Mouse (Mus musculus) intestine, embryonic 14.5 days (tissue): ENCODE results near the gene Tyk2. TPM values are rescaled to one million over a fixed set of nuclear protein-coding genes. Genes with fewer than 3 reads are reported as not detected.

ENCODE experiments used
- ATAC-seq: fragments of 200-750 bp; cut with Nextera tagmentation; replicated peaks from 2 replicates; pipeline ENCODE4 v1.8.0; 2017; ENCODE audit warnings: low read depth, moderate number of reproducible peaks, moderate TSS enrichment, moderate library complexity; ENCODE audit not compliant: low FRiP score, low TSS enrichment
- DNase-seq: peaks from one replicate; pipeline ENCODE4 v3.0.0-alpha.2; 2018; ENCODE audit warnings: low spot score
- H3K27ac ChIP-seq: fragments of 300-500 bp; sonication (generic); 2 replicates; pipeline ENCODE4 v1.5.1; 2014; ENCODE audit warnings: low read depth, mild to moderate bottlenecking, control low read depth
- H3K27me3 ChIP-seq: fragments of 300-500 bp; sonication (generic); replicated peaks from 2 replicates; pipeline ENCODE4 v1.6.1; 2014; ENCODE audit warnings: low read length, control low read depth; ENCODE audit not compliant: control insufficient read depth, insufficient read depth
- H3K36me3 ChIP-seq: fragments of 300-500 bp; sonication (generic); 2 replicates; pipeline ENCODE4 v1.6.1; 2014; ENCODE audit warnings: low read length, control low read depth; ENCODE audit not compliant: control insufficient read depth, insufficient read depth
- H3K4me1 ChIP-seq: fragments of 300-500 bp; sonication (generic); replicated peaks from 2 replicates; pipeline ENCODE4 v1.6.1; 2014; ENCODE audit warnings: low read length, control low read depth, mixed read lengths; ENCODE audit not compliant: control insufficient read depth, insufficient read depth
- H3K4me2 ChIP-seq: fragments of 300-500 bp; sonication (generic); 2 replicates; pipeline ENCODE4 v1.6.1; 2014; ENCODE audit warnings: low read length
- H3K4me3 ChIP-seq: fragments of 300-500 bp; sonication (generic); 2 replicates; pipeline ENCODE4 v1.5.1; 2014; ENCODE audit warnings: low read depth, low read length, control low read depth, mixed read lengths
- H3K9ac ChIP-seq: fragments of 300-500 bp; sonication (generic); 2 replicates; pipeline ENCODE4 v1.6.1; 2014; ENCODE audit warnings: mild to moderate bottlenecking, low read length
- H3K9me3 ChIP-seq: fragments of 300-500 bp; sonication (generic); 2 replicates; pipeline ENCODE4 v1.6.1; 2016; ENCODE audit warnings: low read length, control low read depth; ENCODE audit not compliant: control insufficient read depth
- WGBS: fragments of 180-500 bp; shearing (Covaris S2); extraction: QIAGEN DNeasy Blood & Tissue Kit; methylation state at CpG from one replicate; pipeline ENCODE4 v1.1.7; 2014; 5-methylcytosine and 5-hydroxymethylcytosine counted together
- polyA plus RNA-seq: library from polyadenylated mRNA; unstranded; fragments of >200 nt; fragmentation: Nextera tagmentation; extraction: Ambion mirVana; gene quantifications from 2 replicates; pipeline ENCODE4 v1.2.1, GENCODE M21; 2014

Gene Tyk2
- polyA plus RNA-seq, 1 experiment from 2014 or later, result 12.1 TPM

GRCm38 (mm10) chr9:21144361-21144760 lies 13.3 kb upstream of the Tyk2 start:
- H3K27me3 ChIP-seq, result no peaks in the 10 kb centered on the region
- WGBS, result 93% methylated on average over 3 of the region's 3 CpGs
- ATAC-seq (no peak), DNase-seq (no peak)
- peaks cover 71% of the 10 kb centered on the region for H3K36me3 ChIP-seq
- no peaks in the 10 kb centered on the region for H3K9me3 ChIP-seq
- H3K4me2 ChIP-seq, result no peak overlapping the region
- peaks cover 24% of the 10 kb centered on the region for H3K4me1 ChIP-seq
- H3K4me3 ChIP-seq, result no peak overlapping the region
- H3K27ac ChIP-seq, result no peak overlapping the region
- H3K9ac ChIP-seq, result no peak overlapping the region

GRCm38 (mm10) chr9:21141922-21142321 lies 10.9 kb upstream of the Tyk2 start:
- Histone ChIP-seq H3K4me2 (no peak overlapping the region), H3K4me3 (no peak overlapping the region), H3K27ac (no peak overlapping the region), H3K36me3 (peaks cover 92% of the 10 kb centered on the region), H3K4me1 (peaks cover 8% of the 10 kb centered on the region), H3K27me3 (no peaks in the 10 kb centered on the region), H3K9ac (no peak overlapping the region), H3K9me3 (no peaks in the 10 kb centered on the region)
- 91% methylated on average over 14 of the region's 14 CpGs for WGBS
- no peak for ATAC-seq
- no peak for DNase-seq

GRCm38 (mm10) chr9:21138386-21138785 lies 7.3 kb upstream of the Tyk2 start:
- DNase-seq, result no peak
- no peak overlapping the region for H3K4me2 ChIP-seq
- no peaks in the 10 kb centered on the region for H3K9me3 ChIP-seq
- peaks cover 61% of the 10 kb centered on the region for H3K36me3 ChIP-seq
- no peak overlapping the region for H3K9ac ChIP-seq
- no peak overlapping the region for H3K4me3 ChIP-seq
- no peak overlapping the region for H3K27ac ChIP-seq
- no peaks in the 10 kb centered on the region for H3K27me3 ChIP-seq
- no peak for ATAC-seq
- H3K4me1 ChIP-seq, result no peaks in the 10 kb centered on the region
- 76% methylated on average over 4 of the region's 4 CpGs for WGBS

- Histone ChIP-seq H3K4me3 (no peak overlapping the region), H3K36me3 (peaks cover 49% of the 10 kb centered on the region), H3K27me3 (no peaks in the 10 kb centered on the region), H3K4me1 (no peaks in the 10 kb centered on the region), H3K27ac (no peak overlapping the region), H3K9ac (no peak overlapping the region), H3K9me3 (no peaks in the 10 kb centered on the region), H3K4me2 (no peak overlapping the region)
- 50% methylated on average over 3 of the region's 3 CpGs for WGBS
- DNase-seq (peak; percentile 82), ATAC-seq (peak; percentile 13; the same call in 1 of the 2 replicates)
These were observed 6.2 kb upstream of the Tyk2 start for GRCm38 (mm10) chr9:21137229-21137628.

- 79% methylated on average over 6 of the region's 6 CpGs for WGBS
- no peak for ATAC-seq
- DNase-seq, result no peak
- Histone ChIP-seq H3K9me3 (no peaks in the 10 kb centered on the region), H3K4me1 (no peaks in the 10 kb centered on the region), H3K27ac (no peak overlapping the region), H3K27me3 (no peaks in the 10 kb centered on the region), H3K4me3 (no peak overlapping the region), H3K36me3 (peaks cover 41% of the 10 kb centered on the region), H3K9ac (no peak overlapping the region), H3K4me2 (no peak overlapping the region)
These were observed 5.4 kb upstream of the Tyk2 start for GRCm38 (mm10) chr9:21136401-21136800.

GRCm38 (mm10) chr9:21135941-21136381 lies 4.9 kb upstream of the Tyk2 start:
- no peaks in the 10 kb centered on the region for H3K27me3 ChIP-seq
- 68% methylated on average over 1 of the region's 1 CpGs for WGBS
- no peak overlapping the region for H3K4me3 ChIP-seq
- no peak overlapping the region for H3K4me2 ChIP-seq
- ATAC-seq (no peak), DNase-seq (no peak)
- H3K27ac ChIP-seq, result no peak overlapping the region
- H3K4me1 ChIP-seq, result no peaks in the 10 kb centered on the region
- H3K9me3 ChIP-seq, result no peaks in the 10 kb centered on the region
- H3K36me3 ChIP-seq, result peaks cover 37% of the 10 kb centered on the region
- no peak overlapping the region for H3K9ac ChIP-seq

GRCm38 (mm10) chr9:21135329-21135890 lies 4.4 kb upstream of the Tyk2 start:
- WGBS, result 77% methylated on average over 4 of the region's 4 CpGs
- H3K36me3 ChIP-seq, result peaks cover 31% of the 10 kb centered on the region
- H3K4me3 ChIP-seq, result no peak overlapping the region
- DNase-seq (no peak), ATAC-seq (no peak)
- no peaks in the 10 kb centered on the region for H3K9me3 ChIP-seq
- no peak overlapping the region for H3K27ac ChIP-seq
- no peaks in the 10 kb centered on the region for H3K4me1 ChIP-seq
- no peak overlapping the region for H3K4me2 ChIP-seq
- no peaks in the 10 kb centered on the region for H3K27me3 ChIP-seq
- no peak overlapping the region for H3K9ac ChIP-seq

GRCm38 (mm10) chr9:21134595-21135328 lies 3.7 kb upstream of the Tyk2 start:
- no peak overlapping the region for H3K4me2 ChIP-seq
- no peak overlapping the region for H3K9ac ChIP-seq
- H3K4me3 ChIP-seq, result no peak overlapping the region
- H3K36me3 ChIP-seq, result peaks cover 25% of the 10 kb centered on the region
- no peak for DNase-seq
- H3K27me3 ChIP-seq, result no peaks in the 10 kb centered on the region
- no peaks in the 10 kb centered on the region for H3K4me1 ChIP-seq
- no peaks in the 10 kb centered on the region for H3K9me3 ChIP-seq
- ATAC-seq, result no peak
- no peak overlapping the region for H3K27ac ChIP-seq
- WGBS, result 79% methylated on average over 9 of the region's 9 CpGs
